Mouse (Mus musculus): ENCODE data around the gene Map3k1.

Gene Map3k1

DNA sequence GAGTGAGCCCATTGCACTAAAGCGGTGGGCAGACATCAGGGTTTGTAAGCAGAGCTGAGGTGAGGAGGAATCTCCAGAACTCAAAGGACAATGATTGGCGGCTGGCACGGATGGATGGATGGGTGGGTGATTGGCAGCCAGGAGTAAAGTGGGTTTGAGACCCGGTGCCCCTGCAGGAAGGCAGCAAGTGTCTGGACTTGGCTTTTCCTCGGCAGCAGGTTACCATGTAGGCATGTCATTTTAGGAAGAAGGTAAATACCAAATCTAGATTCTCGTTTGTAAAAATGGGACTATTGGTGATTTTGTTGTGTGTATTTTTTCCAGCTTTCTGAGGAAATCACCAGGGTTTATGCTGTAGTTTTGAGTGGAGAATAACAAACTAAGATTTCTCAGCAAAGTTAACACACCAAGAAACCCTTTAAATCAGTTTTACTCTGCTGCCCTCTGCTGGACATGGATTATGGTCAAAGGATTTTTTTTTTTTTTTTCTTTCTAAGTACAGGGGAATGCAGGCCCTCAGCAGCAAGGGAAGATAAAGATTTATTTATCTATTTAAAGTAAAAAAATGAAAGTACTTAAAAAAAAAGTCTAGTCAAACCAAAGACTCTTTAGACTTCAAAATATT lies 66.7 kb downstream of the Map3k1 start:
- 66% methylated on average over 6 of the region's 6 CpGs for WGBS

DNA sequence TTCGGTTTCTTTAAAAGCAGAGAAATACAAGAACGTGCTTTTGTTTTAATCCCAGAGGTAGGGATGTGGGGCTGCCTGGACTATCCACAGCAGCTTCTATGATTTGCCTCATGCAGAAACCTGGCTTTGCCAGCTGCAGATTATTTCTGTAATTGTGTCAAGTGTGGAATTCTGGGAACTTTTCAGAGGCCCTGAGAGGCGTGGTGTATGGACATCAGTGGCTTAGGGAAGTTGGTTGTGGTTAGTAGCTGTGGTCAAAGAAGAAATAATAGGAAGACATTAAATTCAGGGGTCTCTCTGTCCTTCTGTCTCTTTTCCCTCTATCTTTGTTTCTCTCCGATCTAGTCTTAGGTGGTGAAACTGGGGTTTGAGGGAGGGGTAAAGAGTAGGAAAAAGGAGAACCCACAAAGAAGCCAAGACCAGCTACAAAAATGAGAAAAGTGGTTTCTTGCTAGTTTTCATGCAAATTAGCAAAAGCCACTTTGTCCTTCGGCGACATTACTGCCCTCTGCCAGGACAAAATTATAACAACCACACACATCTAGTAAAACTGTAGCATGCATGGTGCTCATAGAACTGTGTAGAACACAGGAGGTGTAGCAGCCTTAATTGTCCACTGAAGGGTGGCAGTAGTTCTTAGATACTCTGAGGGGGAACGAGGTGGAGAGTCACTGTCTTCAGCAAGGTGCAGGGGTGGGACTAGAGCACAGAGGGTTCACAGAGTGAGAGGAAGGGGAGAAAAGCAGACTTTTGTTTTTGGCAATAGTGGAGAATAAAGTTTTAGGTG lies 67.4 kb downstream of the Map3k1 start:
- WGBS = 74% methylated on average over 7 of the region's 7 CpGs

DNA sequence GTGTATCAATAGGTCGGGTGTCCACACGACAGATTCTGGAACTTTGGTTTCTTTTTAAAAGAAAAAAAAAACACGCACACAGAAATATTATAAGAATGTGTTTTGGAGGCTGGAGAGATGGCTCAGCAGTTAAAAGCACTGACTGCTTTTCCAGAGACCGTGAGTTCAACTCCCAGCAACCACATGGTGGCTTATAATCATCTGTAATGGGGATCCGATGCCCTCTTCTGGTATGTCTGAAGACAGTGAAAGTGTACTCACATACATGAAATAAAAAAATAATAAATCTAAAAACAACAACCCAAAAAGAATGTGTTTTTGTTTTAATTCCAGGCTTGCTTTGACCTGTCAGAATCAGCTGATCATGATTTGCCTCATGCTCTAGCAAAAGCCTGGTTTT lies 81.9 kb downstream of the Map3k1 start:
- WGBS = 94% methylated on average over 5 of the region's 5 CpGs

DNA sequence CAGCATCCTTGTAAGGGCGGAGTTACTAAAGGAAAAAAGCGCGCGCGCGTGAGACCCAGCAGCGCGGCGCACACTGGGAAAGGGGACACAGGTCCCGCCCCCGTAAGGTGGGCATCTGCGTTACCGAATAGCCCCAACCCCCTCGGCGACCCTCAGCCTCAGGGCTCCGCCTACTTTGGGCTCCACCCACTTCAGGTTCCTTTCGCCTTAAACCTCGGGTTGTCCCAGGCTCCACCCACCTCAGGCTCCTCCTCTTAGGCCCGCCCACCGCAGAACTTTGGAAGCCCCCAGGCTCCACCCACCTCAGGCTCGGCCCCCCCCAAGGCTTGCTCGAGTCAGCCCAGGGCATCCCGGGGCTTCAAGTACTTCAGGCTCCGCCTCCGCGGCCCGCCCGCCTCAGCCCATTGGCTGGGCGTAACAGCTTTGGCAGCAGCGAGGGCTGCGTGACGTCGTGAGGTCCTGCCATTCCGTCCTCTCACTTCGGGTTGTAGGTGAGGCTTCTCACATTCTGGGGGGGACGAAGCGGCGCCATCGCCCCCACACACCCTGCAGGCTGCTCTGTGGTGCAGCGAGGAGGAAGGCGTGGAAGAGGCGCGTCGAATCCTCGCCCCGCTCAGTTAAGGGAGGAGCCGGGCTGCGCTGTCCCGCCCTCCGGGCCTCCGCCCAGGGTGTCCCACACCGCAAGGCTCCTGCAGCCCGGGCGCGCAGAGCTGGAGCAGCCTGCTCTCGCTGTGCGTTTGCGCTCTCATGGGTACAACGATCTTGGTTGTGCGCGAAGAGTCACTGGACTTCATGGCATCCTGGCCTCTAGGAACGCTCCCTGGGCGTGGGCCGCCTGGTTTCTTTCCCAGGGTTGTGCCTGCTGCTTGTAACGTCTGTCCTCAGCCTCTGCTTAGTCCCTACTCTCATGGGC lies 83.4 kb downstream of the Map3k1 start:
- WGBS = under 1% methylated on average over 65 of the region's 65 CpGs

GRCm38 (mm10) chr13:111724811-111725164 lies 84.0 kb downstream of the Map3k1 start:
- WGBS = under 1% methylated on average over 18 of the region's 18 CpGs

DNA sequence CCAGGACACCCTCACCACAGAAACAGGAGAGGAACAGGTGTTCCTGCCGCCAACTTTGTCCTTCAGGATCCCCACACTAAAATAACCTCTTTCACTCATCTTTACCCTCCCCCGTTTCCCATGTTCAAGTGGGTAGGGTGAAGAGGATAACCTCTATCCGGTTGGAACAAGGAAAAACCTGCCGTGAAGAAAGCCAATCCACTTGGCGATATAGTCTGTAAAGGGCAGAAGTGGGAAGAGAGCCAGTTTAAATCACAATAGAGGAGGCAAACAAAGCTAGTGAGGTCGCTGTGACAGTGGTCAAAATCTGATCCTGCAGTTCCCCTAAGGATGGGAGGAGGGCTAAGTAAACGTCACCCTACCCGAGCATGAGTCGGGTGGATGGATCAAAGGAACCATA lies 89.1 kb downstream of the Map3k1 start:
- 72% methylated on average over 9 of the region's 9 CpGs for WGBS

DNA sequence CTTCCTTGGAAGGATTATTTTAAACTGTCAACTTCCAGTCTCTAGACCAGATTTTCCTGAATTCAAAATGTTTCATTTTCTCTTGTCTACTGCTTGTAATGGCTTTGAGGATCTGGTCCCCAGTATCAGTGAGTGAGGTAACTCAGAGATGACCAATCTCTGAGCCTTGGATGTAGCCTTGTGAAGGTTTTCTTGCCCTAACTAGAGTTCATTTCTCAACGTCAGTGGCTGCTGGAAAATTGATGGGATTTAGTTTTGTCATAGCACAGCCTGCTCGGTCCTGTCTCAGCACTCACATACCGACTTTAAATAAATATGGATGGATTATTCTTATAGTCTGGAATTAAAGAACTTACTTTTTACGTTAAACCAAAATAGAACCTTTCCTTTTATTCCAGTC lies 98.3 kb downstream of the Map3k1 start:
- 68% methylated on average over 4 of the region's 4 CpGs for WGBS

DNA sequence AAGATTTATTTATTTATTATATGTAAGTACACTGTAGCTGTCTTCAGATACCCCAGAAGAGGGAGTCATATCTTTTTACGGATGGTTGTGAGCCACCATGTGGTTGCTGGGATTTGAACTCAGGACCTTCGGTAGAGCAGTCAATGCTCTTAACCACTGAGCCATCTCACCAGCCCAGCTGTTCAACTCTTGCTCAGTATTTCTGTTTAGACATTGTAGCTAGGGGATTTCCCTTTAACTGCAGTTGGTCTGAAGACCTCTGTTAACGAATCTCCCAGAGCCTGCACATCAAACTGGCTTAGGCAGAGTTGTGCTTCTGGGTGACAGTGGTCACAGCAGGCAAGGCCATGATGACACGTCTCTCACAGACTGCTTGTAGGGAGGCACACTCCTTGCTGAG lies 104.8 kb downstream of the Map3k1 start:
- 85% methylated on average over 4 of the region's 4 CpGs for WGBS

DNA sequence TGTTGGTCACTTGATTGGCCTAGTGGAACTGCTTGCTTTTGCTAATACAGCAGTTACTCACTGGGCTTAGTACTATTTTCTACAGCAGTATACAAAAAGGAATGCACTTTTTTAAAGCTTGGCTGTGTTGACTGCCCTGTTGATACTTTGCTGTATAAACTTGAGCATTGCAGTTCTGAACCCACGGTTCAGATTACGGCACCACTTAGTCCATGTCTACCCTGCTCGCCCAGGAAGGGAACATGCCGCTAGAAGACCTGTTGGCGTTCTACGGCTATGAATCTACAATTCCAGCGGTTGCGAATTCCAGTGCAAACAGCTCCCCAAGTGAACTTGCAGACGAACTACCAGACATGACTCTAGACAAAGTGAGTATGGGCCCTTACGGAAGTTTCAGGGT lies 105.4 kb downstream of the Map3k1 start:
- WGBS = 98% methylated on average over 10 of the region's 10 CpGs
